Mouse (Mus musculus) CH12.LX (cell line): ENCODE measurements around the gene Ttpal.

Experiments
- BHLHE40 ChIP-seq: IDR thresholded peaks from 2 replicates; pipeline ENCODE4 v1.6.1; 2011; ENCODE audit warnings: mild to moderate bottlenecking, low read depth, low read length, improper control_type of control experiment
- CTCF ChIP-seq, 2 experiments: IDR thresholded peaks in 1 of 2; conservative IDR thresholded peaks in 1 of 2; 2 replicates each; pipeline ENCODE4 v1.5.1; 2011 to 2012; ENCODE audit warnings: low read depth in 2 of 2, low read length in 2 of 2, improper control_type of control experiment in 1 of 2, inconsistent platforms in 1 of 2, mild to moderate bottlenecking in 1 of 2, moderate library complexity in 1 of 2
- E2F4 ChIP-seq: IDR thresholded peaks from 2 replicates; pipeline ENCODE4 v1.6.1; 2011; ENCODE audit warnings: low read depth, low read length, improper control_type of control experiment; ENCODE audit not compliant: insufficient replicate concordance
- KAT2A ChIP-seq: IDR thresholded peaks from 2 replicates; pipeline ENCODE4 v1.6.1; 2012; ENCODE audit warnings: low read length, improper control_type of control experiment, inconsistent platforms; ENCODE audit not compliant: insufficient replicate concordance
- MAX ChIP-seq: IDR thresholded peaks from 2 replicates; pipeline ENCODE4 v1.6.1; 2011; ENCODE audit warnings: low read length, improper control_type of control experiment
- POLR2A ChIP-seq: IDR thresholded peaks from 2 replicates; pipeline ENCODE4 v1.6.1; 2011; ENCODE audit warnings: low read depth, mild to moderate bottlenecking, improper control_type of control experiment, low read length
- UBTF ChIP-seq: IDR thresholded peaks from 2 replicates; pipeline ENCODE4 v1.6.1; 2012; ENCODE audit warnings: low read depth, mild to moderate bottlenecking, inconsistent platforms, low read length, improper control_type of control experiment, moderate library complexity
- ZNF384 ChIP-seq: IDR thresholded peaks from 2 replicates; pipeline ENCODE4 v1.6.1; 2012; ENCODE audit warnings: low read depth, low read length, improper control_type of control experiment, inconsistent platforms

DNA sequence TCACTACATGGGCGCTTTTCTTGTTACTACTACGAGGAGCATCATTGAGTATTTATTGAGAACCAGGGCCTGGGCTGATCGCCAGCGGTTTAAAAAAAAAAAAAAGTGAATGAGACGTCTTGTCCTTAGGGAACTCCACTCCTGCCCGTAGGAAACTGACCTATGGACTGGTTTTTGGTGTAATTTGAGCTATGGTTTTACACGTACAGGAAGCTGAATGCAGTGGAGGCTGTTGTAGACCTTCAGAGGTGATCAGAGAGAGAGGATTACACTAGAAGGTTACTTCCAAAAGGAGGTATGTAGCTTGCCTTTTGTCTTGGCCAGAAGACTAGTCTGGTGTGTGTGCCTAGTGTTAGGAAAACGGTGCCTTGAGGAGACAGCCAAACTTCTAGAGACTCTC, 56.8 kb downstream of the Ttpal start:
- no peak for TF ChIP-seq KAT2A
- TF ChIP-seq UBTF, result no peak
- no peak for TF ChIP-seq CTCF (conservative IDR thresholded peaks at IDR 0.05 in 1 of 2, IDR thresholded peaks at IDR 0.05 in 1 of 2; ENCODE audit: low read depth in 2 of 2, low read length in 2 of 2)
- no peak; the same call in 1 of the 2 replicates for TF ChIP-seq POLR2A
- TF ChIP-seq BHLHE40, result no peak
- TF ChIP-seq ZNF384, result peak; percentile 89
- TF ChIP-seq E2F4, result no peak
- TF ChIP-seq MAX, result no peak
